Mouse (Mus musculus): ENCODE results near the gene Clca3b. TPM values are rescaled to one million over a fixed set of nuclear protein-coding genes. Genes with fewer than 3 reads are reported as not detected.
A peak's percentile ranks its signal among the peaks of the same experiment; 100 is the strongest.
"Not testable (repeated sequence)": the region's sequence is repeated elsewhere in the genome, so short reads cannot be mapped to it uniquely, and the experiment has no call there.

Clca3b gene
- total RNA-seq (2021): not detected
- long read RNA-seq, experiment 1: 0 reads
- long read RNA-seq, experiment 2: 0 reads

DNA sequence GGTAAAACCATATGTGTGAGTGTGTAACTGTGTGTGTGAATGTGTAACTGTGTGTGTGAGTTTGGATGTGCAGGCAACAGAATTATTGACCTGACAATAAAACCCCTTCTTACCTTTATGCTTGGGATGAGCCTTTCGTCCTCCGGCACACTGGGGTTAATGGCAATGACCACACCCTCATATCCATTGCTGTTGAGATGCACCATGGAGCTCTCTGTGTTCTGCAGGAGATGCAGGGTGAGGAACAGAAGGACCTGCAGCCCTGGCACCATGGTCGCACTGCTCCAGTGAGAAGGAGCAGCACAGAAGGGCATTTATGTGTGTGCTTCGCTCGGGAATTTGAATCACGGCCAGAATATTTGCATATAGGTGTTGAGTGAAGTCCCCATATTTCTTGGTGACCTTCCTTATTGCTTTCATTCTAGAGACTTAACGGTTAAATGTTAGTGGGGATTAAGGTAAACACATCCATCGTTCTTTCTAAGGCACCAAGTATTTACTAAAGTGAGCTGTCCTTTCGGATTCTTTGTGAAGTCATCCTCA lies at the start of gene Clca3b:
Gene Clca3b, minus strand, starts transcription at position 344 of the 543 bp plus-strand sequence.
- not testable (repeated sequence) for DNase-seq

DNA sequence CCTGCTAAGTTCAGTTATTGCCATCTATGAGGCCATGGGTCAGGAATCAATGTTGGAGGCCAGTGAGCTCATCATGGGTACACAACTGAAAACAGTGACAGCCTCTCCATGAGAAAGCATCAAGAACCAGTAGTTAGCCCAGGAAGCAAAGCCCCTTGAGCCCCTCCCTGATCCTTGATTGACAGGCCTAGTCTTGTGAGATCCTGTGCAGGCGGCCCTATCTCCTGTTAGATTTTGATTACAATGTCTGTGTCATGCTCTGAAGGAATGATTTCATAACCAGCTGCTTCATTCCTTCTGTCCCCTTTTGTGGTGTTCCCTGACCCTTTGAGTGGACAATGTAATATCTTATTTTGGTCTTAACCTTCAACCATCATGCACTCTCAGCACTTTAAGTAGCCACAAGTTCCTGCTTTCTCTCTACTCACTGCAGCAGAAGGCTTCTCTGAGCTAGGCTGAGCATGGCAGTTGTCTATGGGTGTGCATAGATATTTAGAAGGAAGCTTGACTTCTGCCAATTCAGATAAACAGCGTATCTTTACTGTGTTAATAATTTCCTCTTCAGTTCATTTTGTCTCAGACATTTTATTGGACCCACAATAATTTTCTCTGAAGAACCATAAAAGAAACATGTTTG lies 48.0 kb upstream of the Clca3b start:
- no peak for DNase-seq

DNA sequence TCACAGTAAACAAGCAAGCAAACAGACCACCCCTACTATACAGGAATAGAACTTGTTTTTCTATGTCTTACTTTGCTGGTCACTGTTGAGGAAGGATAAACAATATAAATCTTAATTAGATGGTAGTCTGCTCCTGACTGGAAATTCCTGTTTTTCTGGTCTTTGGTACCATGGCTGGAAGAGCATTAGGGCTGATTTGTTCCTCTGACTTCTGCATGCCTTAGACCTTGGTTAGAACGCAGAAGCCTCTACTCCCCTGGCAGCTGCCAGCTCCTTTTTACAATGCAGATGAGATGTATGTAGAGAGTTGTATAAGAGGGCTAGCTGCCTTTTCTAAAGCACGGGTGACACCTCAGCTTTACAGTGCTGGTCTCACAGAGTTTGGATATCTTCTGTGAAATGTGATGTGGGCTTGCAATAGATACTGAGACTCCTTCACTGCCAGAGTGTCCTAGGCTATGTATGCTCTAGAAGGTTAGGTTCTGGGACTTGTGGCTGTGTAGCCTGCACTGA lies 41.1 kb upstream of the Clca3b start:
- no peak for DNase-seq

DNA sequence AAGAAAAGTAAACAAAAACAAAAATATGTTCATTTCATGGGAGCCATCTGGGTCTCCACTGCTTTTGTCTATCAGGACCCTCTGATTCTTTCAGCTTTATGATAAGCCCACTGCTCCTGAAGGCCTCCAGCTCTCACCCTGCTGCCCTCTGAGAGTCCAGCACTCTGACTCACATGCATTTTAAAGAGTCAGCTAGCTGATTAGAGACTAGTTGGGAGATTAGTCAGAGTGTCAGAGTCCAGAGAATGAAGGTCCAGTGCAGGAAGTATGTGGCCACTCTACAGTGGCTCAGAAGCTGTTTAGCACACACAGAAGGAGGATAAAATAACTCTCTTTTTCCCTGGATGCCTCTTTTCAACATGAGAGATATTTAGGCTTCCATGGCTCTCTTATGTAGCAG lies 37.8 kb upstream of the Clca3b start:
- DNase-seq: no peak

DNA sequence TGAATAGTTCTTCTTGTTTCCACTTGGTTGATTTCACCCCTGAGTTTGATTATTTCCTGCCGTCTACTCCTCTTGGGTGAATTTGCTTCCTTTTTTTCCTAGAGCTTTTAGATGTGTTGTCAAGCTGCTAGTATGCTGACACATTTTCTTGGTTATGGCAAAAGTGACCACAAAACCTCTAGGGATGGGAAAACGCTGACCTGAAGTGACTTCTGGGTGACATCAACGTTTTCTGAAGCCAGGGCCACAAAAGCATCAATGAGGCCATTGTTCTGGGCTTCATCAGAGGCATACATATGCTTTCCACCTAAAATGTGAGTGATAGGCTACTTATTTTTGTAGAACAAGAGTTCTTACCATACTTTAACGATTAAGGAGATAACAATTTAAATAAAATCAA lies 22.9 kb upstream of the Clca3b start:
- DNase-seq: not testable (repeated sequence)

DNA sequence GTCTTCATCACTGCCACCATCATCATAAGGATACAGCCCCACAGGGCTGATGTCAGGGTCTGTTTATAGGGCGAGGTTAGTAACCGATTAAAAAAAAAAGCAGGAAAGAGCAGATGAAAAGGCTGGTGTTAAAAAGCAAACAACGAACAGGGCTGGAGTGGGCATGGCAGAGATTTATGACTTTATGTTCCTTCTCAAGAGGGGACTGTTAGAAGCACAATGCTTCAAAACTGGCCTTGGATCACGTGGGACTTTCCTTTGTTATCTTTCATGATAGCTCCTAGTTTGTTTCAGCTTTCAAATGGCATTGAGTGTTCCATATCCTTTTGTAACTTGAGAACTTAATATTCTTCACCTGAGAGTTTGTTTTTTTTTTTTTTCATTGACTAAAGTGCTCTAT lies 427 bp upstream of the Clca3b start:
- no peak for DNase-seq

DNA sequence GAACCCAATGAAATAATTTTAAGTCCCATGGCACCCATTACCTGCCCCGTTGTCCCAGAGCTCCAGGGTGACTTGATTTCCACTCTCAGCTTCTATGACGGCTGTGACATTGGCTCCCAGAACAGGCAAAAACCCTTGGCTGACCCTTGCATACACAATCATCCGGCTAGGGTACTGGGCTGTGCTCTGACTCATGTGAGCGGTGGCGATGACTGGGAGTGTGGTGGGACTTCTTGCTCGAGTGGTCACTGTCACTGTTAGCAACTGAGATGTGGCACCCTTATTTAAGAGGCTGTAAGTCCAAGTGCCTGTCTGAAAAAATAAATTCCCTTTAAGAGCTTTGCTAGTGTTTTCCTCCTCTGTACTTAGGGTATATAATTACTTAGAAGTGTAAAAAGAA lies 21.9 kb downstream of the Clca3b start:
- DNase-seq: no peak

DNA sequence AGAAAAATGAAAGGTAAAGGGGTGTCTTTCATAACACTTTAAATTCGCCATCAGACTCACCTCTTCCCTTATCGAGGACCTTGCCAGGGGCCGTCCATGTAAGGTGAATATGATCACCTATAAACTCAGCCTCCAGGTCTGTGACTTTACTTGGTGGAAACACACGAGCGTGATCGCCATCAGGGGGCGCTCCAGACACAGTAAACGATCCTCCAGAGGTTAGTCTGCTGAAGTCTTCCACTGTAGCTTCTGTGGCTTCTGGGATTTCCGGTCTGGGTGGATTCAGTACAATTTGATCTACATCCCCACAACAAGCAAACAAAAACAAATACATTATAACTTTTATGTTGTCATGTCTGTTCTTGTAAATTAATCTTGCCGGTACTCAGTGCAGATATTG lies 24.0 kb downstream of the Clca3b start:
- DNase-seq: peak; percentile 39

DNA sequence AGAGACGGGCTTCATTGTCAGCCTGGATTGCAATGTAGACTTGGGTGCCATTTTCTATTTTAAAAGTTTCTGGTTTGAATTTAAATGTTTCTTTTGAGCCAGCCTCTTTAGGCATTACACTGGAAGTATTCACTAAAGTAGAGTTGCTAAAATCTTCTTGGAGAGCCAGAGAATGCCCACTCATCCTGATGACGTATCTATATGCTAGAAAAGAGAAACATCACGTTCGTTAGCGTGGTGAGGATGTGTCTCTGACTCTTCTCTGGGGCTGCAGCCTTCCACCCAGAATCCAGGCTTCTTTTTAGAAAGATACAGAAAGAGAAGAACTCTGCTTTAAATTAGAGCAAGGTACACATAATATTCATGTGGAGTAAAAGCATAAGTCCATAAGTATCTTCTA lies 25.8 kb downstream of the Clca3b start:
- DNase-seq: no peak

DNA sequence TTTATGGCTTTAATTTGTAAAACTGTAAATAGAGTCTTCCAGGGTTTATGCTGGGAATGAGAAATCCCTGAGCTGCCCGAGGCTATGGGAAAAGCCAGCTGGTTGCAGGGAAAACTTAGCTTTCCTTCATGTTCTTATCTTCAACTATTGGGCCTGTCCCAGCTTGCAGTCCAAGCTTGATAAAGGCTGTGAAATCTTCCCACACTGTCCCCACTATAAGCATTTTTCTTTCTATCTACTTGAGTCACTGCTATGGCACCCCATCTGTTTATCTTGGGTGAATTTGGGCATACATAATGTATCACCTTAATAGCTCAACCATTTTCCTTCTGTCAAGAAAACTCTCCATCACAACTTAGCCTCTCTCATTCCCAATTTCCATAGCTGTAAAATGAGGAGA lies 28.5 kb downstream of the Clca3b start:
- no peak for DNase-seq

DNA sequence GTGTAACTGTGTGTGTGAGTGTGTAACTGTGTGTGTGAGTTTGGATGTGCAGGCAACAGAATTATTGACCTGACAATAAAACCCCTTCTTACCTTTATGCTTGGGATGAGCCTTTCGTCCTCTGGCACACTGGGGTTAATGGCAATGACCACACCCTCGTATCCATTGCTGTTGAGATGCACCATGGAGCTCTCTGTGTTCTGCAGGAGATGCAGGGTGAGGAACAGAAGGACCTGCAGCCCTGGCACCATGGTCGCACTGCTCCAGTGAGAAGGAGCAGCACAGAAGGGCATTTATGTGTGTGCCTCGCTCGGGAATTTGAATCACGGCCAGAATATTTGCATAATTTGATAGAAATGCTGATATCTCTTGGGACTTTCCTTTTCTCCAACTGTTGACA lies 29.9 kb downstream of the Clca3b start, which contains the start of gene Clca3a2:
Gene Clca3a2, minus strand, starts transcription at position 276 of the 400 bp plus-strand sequence.
- not testable (repeated sequence) for DNase-seq

DNA sequence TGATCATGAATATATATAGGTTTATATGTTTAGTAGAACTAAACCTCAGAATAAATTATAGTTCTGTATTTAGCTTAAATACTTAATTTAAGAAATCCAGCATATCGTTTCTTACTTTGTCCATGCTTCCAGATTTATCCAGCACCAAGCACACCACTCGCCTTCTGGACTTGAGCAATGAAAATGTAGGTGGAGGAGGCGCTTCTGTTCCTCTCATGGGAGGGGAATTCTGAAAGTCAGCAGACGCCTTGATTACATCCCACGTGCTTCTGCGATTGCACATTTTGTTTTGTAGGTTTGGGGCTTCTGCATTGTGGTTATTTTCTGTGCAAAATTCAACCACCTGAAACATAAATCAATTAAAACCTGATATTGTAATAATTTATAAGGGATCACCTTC lies 35.8 kb downstream of the Clca3b start:
- not testable (repeated sequence) for DNase-seq

DNA sequence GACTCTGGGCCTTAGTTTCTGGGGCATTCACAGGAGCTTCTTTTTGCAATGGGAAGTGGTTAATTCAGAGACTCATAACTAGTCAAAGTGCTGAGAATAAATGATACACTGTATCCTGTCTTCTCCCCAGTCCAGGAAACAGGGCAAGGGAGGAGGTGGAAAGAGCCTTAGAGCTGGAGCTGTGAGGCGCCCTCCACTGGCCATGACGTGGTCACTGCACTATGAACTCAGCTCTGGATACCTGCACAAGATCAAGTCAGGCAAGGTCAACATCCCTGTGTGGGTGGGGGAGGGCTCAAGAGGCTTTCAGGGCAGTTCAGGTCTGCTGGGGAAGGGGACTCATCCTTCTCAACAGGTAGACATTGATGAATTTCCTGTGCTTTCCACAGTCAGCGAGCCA lies 37.3 kb downstream of the Clca3b start:
- no peak for DNase-seq

DNA sequence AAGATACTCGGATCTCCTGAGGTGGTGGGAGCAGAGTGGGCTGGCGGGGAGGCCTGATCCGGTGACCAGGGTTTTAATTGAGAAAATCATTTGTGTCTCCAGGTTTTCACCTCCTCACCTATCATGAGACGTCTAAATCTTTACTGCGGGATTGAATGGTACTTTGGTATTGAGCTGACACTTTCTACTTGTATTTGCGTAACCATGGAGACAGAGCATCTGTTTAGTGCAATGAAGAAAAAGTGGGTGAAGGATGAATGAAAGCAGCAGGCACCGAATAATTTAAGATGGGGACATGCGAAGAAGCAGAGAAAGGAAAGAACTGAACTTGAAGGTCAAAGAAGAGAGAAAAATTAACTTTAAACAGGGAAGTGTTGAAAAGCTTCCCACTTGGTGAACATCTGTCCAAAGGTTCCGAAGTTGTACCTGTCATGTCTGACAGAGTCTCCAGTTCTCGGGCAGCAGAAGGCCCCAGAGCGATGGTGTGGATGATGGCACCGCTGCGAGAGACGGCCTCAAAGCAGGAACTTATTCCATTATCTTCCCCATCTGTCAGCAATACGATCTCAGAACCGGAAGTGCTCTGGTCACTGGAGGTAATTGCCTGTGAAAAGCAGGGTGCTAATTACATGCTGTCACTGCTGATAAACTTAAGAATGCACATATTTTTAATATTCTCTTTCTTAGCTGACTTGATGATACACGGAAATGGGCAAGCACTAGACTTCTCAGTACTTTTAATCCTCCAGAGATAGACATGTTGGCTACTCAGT lies 40.8 kb downstream of the Clca3b start:
- DNase-seq: not testable (repeated sequence)

DNA sequence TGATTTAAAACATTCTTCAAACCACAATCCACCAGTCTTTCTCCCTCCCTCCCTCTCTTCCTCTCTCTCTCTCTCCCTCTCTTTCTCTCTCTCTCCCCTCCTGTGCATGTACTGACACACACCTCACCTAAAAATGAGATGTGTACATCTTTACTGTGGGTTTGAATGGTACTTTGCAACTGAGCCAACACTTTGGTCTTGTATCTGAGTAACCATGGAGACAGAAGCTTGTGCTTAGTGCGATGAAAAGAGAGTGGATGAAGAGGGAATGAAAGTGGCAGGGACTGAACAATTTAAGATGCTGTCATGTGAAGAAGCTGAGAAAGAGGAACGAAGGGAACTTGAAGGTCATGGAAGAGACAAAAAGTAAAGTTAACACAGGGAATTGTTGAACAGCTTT lies 42.5 kb downstream of the Clca3b start:
- DNase-seq: not testable (repeated sequence)

DNA sequence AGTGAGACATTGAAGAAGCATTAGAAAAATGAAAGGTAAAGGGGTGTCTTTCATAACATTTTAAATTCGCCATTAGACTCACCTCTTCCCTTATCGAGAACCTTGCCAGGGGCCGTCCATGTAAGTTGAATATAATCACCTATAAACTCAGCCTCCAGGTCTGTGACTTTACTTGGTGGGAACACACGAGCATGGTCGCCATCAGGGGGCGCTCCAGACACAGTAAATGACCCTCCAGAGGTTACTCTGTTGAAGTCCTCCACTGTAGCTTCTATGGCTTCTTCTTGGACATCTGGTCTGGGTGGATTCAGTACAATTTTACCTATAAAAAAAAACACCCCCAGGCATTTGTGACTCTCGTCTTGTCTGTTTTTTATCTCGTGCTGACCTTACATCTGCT lies 47.3 kb downstream of the Clca3b start:
- no peak for DNase-seq

DNA sequence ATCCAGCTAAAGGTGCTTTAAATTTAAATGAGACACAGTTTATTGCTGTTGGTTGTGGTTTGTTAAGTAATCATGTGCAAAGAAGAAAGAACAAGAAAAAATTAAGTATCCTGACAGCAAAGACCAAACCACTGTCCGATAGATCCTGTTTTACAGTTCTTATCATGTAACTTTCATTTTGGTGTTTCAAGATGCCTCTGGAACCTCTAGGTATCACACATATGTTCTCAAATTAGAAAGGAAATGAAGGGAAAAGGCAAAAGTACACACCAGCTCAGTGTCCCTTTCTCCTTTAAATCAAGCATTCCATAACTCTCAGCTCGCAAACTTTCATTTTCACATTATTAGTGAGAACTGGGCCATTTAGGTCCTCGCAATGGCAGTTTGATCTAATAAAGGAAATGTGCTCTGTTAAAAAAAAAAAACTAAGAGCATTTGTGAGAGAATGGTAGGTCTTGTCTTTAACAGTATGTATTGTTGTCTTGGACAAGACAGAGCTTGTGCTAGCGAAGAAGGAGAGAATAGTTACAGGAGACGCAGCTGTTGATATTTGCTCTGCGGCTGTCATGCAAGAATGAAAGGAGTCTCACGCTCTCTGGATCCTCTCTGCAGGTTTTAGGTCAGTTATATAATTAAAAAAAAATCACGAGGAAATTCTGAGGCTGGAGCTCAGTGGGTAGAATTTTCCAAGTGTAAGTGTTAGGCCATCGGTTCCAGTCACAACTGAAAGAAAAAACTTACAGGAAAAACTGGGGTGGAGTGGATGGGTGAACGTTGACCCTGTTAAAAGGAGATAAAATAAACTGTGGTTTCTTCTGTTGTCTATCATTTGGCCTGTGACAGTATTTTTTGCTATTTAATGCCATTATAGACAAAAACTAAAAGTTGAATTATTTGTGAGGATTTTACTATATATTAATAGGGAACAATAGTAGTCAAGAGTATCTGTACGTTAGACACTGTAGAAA lies 63.7 kb downstream of the Clca3b start:
- no peak for DNase-seq

Other genes starting within 250 kb of the Clca3b start
- gene Sh3glb1, start 129.0 kb downstream of the Clca3b start, total RNA-seq (2021): 100 to 1,000 TPM; 289 to 299 TPM
- gene Clca3a1, start 88.4 kb downstream of the Clca3b start, total RNA-seq (2021): under 1 TPM in 1 of 2 experiments, not detected in 1; 0.40 TPM
- not detected for gene Clca3a2, start 29.9 kb downstream of the Clca3b start, total RNA-seq (2021)
- gene Clca4b, start 83.2 kb upstream of the Clca3b start, total RNA-seq (2021): not detected
- not detected for gene Clca4a, start 125.7 kb upstream of the Clca3b start, total RNA-seq (2021)
- not detected for gene Clca1, start 183.4 kb upstream of the Clca3b start, total RNA-seq (2021)